In genomic region chr1:172148955-172149815, GRCm38 (mm10) we compare ENCODE assay signal across 8 mouse cellular contexts. TPM values are rescaled to one million over a fixed set of nuclear protein-coding genes. Genes with fewer than 3 reads are reported as not detected.
DNase-seq lines count a peak whose midpoint lies in the region; ATAC-seq and TF ChIP-seq lines count a peak whose summit lies in the region.

No protein-coding gene starts in this region.

- no peak for TF ChIP-seq CTCF in lung, adult 2 months (IDR thresholded peaks at IDR 0.05; ENCODE audit: insufficient read depth, low read length)
- TF ChIP-seq CTCF in brain, embryonic 14.5 days (IDR thresholded peaks at IDR 0.05; ENCODE audit: borderline replicate concordance, extremely low read depth, insufficient read depth, insufficient read length): no peak

- 6% methylated on average over 19 of the region's 19 CpGs for WGBS in lung, adult 2 months
- 25% methylated on average over 19 of the region's 19 CpGs for WGBS in hindbrain, embryonic 11.5 days

- H3K36me3 ChIP-seq in hindbrain, embryonic 11.5 days (ENCODE audit: control insufficient read depth, insufficient read depth, low read length): no peaks in the 10 kb centered on the region

- TF ChIP-seq POLR2A in lung, adult 2 months (IDR thresholded peaks at IDR 0.05; ENCODE audit: borderline replicate concordance, extremely low read depth, low read depth, low read length): no peak
- no peak for TF ChIP-seq POLR2A in brain, embryonic 14.5 days (IDR thresholded peaks at IDR 0.05; ENCODE audit: borderline replicate concordance, extremely low read depth, insufficient read depth, insufficient read length, poor library complexity, severe bottlenecking)

- H3K27ac ChIP-seq in hindbrain, embryonic 11.5 days (ENCODE audit: low read depth, low read length): peak overlapping the region; percentile 95; the same call in 1 of the 2 replicates

- H3K27me3 ChIP-seq in hindbrain, embryonic 11.5 days (ENCODE audit: control insufficient read depth, insufficient read depth, low read length): no peaks in the 10 kb centered on the region

- DNase-seq in lung, adult 2 months: no peak
- no peak for DNase-seq in lung, adult 18-20 months
- DNase-seq in brain, embryonic 14.5 days (ENCODE audit: low read depth): peak; percentile 33
- DNase-seq in hindbrain, embryonic 11.5 days (ENCODE audit: low spot score): peak; percentile 12
- no peak for DNase-seq in urinary bladder, adult 2 months (ENCODE audit: low spot score)
- no peak for DNase-seq in spleen, adult 12 weeks (ENCODE audit: low spot score)

- ATAC-seq in hindbrain, embryonic 11.5 days (ENCODE audit: low FRiP score): no peak
- peak; percentile 15; the same call in 1 of the 2 replicates for ATAC-seq in megakaryocyte progenitor cell, adult 5-6 weeks (replicated peaks; ENCODE audit: poor library complexity)
- ATAC-seq in inflammation-experienced regulatory T-cells, adult 6 months: no peak

- H3K9ac ChIP-seq in hindbrain, embryonic 11.5 days (ENCODE audit: low read depth, low read length): peak overlapping the region; percentile 98

- H3K4me3 ChIP-seq in lung, adult 2 months (replicated peaks; ENCODE audit: extremely low read depth, low read depth, low read length): peak overlapping the region; percentile 92
- peak overlapping the region; percentile 93 for H3K4me3 ChIP-seq in hindbrain, embryonic 11.5 days (ENCODE audit: low read depth, low read length)

- H3K4me2 ChIP-seq in hindbrain, embryonic 11.5 days (replicated peaks; ENCODE audit: low read depth, low read length): peak overlapping the region; percentile 64

- peaks cover 12% of the 10 kb centered on the region for H3K4me1 ChIP-seq in lung, adult 2 months (ENCODE audit: control insufficient read depth, insufficient read depth, low read length)
- peaks cover 3% of the 10 kb centered on the region; the same call in 1 of the 2 replicates for H3K4me1 ChIP-seq in hindbrain, embryonic 11.5 days (replicated peaks; ENCODE audit: control insufficient read depth, insufficient read depth, low read length)

- H3K9me3 ChIP-seq in hindbrain, embryonic 11.5 days (ENCODE audit: control insufficient read depth, low read length): no peaks in the 10 kb centered on the region

RNA-seq across cellular contexts. Expression of gene Dcaf8, which starts 1.3 kb away (rescaled TPM):
- 58.0 and 74.9 TPM in 2 replicates for polyA plus RNA-seq in lung, adult 2 months (2012; rRNA removed)
- polyA plus RNA-seq in brain, embryonic 14.5 days (2012; rRNA removed): 76.6 and 84.5 TPM in 2 replicates
- polyA plus RNA-seq in hindbrain, embryonic 11.5 days (2014; fragmentation: Nextera tagmentation; extraction: Ambion mirVana): 87.8 and 96.0 TPM in 2 replicates
- 26.0 and 46.0 TPM in 2 replicates for total RNA-seq in megakaryocyte progenitor cell, adult 5-6 weeks (2015)
- 93.6 and 140 TPM in 2 replicates for total RNA-seq in megakaryocyte progenitor cell, adult 5-6 weeks (2017)
- polyA plus RNA-seq in urinary bladder, adult 2 months (2012; rRNA removed): 115 and 118 TPM in 2 replicates
- polyA plus RNA-seq in inflammation-experienced regulatory T-cells, adult 6 months (2017; shearing (Covaris generic)): 10 to 100 TPM; 46.7 to 99.2 (median 78.4) TPM

RNA-seq across cellular contexts. Expression of gene Pex19, which starts 22.6 kb away (rescaled TPM):
- polyA plus RNA-seq in lung, adult 2 months (2012; rRNA removed): 47.4 and 63.0 TPM in 2 replicates
- 105 and 106 TPM in 2 replicates for polyA plus RNA-seq in brain, embryonic 14.5 days (2012; rRNA removed)
- polyA plus RNA-seq in hindbrain, embryonic 11.5 days (2014; fragmentation: Nextera tagmentation; extraction: Ambion mirVana): 173 and 179 TPM in 2 replicates
- total RNA-seq in megakaryocyte progenitor cell, adult 5-6 weeks (2015): 24.2 and 24.9 TPM in 2 replicates
- 31.2 and 38.4 TPM in 2 replicates for total RNA-seq in megakaryocyte progenitor cell, adult 5-6 weeks (2017)
- polyA plus RNA-seq in urinary bladder, adult 2 months (2012; rRNA removed): 89.4 and 89.6 TPM in 2 replicates
- 10 to 100 TPM; 61.2 to 81.8 (median 78.3) TPM for polyA plus RNA-seq in inflammation-experienced regulatory T-cells, adult 6 months (2017; shearing (Covaris generic))

RNA-seq across cellular contexts. Expression of gene Pea15a, which starts 57.4 kb away (rescaled TPM):
- 88.2 and 137 TPM in 2 replicates for polyA plus RNA-seq in lung, adult 2 months (2012; rRNA removed)
- 308 and 321 TPM in 2 replicates for polyA plus RNA-seq in brain, embryonic 14.5 days (2012; rRNA removed)
- 283 and 321 TPM in 2 replicates for polyA plus RNA-seq in hindbrain, embryonic 11.5 days (2014; fragmentation: Nextera tagmentation; extraction: Ambion mirVana)
- total RNA-seq in megakaryocyte progenitor cell, adult 5-6 weeks (2015): 3.1 and 4.9 TPM in 2 replicates
- total RNA-seq in megakaryocyte progenitor cell, adult 5-6 weeks (2017): 2.2 and 2.6 TPM in 2 replicates
- polyA plus RNA-seq in urinary bladder, adult 2 months (2012; rRNA removed): 165 and 166 TPM in 2 replicates
- 10 to 100 TPM; 46.0 to 50.6 (median 47.6) TPM for polyA plus RNA-seq in inflammation-experienced regulatory T-cells, adult 6 months (2017; shearing (Covaris generic))

Comparison
In these comparisons a context has a peak if more than half of its experiments do, and no peak if none do; other contexts are left out.
1. DNase-seq: peak in brain, embryonic 14.5 days (single experiment) and hindbrain, embryonic 11.5 days (single experiment); none in lung, adult 2 months (single experiment), lung, adult 18-20 months (0 of 2), urinary bladder, adult 2 months (single experiment) and spleen, adult 12 weeks (single experiment).